Mouse (Mus musculus) liver, embryonic 12.5 days (tissue): Measurements from ENCODE around the gene Ptpru. TPM values are rescaled to one million over a fixed set of nuclear protein-coding genes. Genes with fewer than 3 reads are reported as not detected.
A peak's percentile ranks its signal among the peaks of the same experiment; 100 is the strongest.

ENCODE experiments used
- ATAC-seq: fragments of 200-750 bp; cut with Nextera tagmentation; 2 replicates; pipeline ENCODE4 v1.8.0; 2017; ENCODE audit warnings: moderate number of reproducible peaks, mild to moderate bottlenecking, moderate library complexity
- H3K27ac ChIP-seq: fragments of 300-500 bp; sonication (generic); 2 replicates; pipeline ENCODE4 v1.5.1; 2016; ENCODE audit warnings: mild to moderate bottlenecking
- H3K27me3 ChIP-seq: fragments of 300-500 bp; sonication (generic); replicated peaks from 2 replicates; pipeline ENCODE4 v1.6.1; 2016; ENCODE audit warnings: mild to moderate bottlenecking, moderate library complexity
- H3K36me3 ChIP-seq: fragments of 300-500 bp; sonication (generic); 2 replicates; pipeline ENCODE4 v1.6.1; 2016; ENCODE audit warnings: mild to moderate bottlenecking, moderate library complexity
- H3K4me1 ChIP-seq: fragments of 300-500 bp; sonication (generic); 2 replicates; pipeline ENCODE4 v1.6.1; 2016
- H3K4me2 ChIP-seq: fragments of 300-500 bp; sonication (generic); 2 replicates; pipeline ENCODE4 v1.6.1; 2016; ENCODE audit warnings: mild to moderate bottlenecking, moderate library complexity
- H3K4me3 ChIP-seq: fragments of 300-500 bp; sonication (generic); 2 replicates; pipeline ENCODE4 v1.5.1; 2016; ENCODE audit warnings: mild to moderate bottlenecking, moderate library complexity
- H3K9ac ChIP-seq: fragments of 300-500 bp; sonication (generic); 2 replicates; pipeline ENCODE4 v1.6.1; 2016; ENCODE audit warnings: mild to moderate bottlenecking, moderate library complexity
- H3K9me3 ChIP-seq: fragments of 300-500 bp; sonication (generic); replicated peaks from 2 replicates; pipeline ENCODE4 v1.6.1; 2016; ENCODE audit warnings: mild to moderate bottlenecking, moderate library complexity
- WGBS: fragments of 180-500 bp; shearing (Covaris S2); methylation state at CpG from one replicate; pipeline ENCODE4 v1.1.7; 2016; ENCODE audit not compliant: insufficient replicate concordance; 5-methylcytosine and 5-hydroxymethylcytosine counted together
- polyA plus RNA-seq: library from polyadenylated mRNA; unstranded; fragments of >200 nt; fragmentation: Nextera tagmentation; extraction: Ambion mirVana; gene quantifications from 2 replicates; pipeline ENCODE4 v1.2.1, GENCODE M21; 2016

Ptpru gene
- polyA plus RNA-seq, result 2.7 and 2.8 TPM in 2 replicates

GRCm38 (mm10) chr4:131837872-131838524 is at the start of gene Ptpru:
Gene Ptpru (minus strand): TSS chr4:131838288.
- WGBS, result under 1% methylated on average over 72 of the region's 72 CpGs
- Histone ChIP-seq H3K27me3 (peaks cover 87% of the 10 kb centered on the region), H3K4me3 (peak within 1 kb of the TSS; percentile 64), H3K4me1 (peaks cover 58% of the 10 kb centered on the region), H3K27ac (no peak within 1 kb of the TSS), H3K9me3 (no peaks in the 10 kb centered on the region), H3K4me2 (peak within 1 kb of the TSS; percentile 91), H3K36me3 (no peaks in the 10 kb centered on the region), H3K9ac (peak within 1 kb of the TSS; percentile 71)
- ATAC-seq, result peak; percentile 67

GRCm38 (mm10) chr4:131885376-131885775 is 47.3 kb upstream of the Ptpru start:
- H3K4me3 ChIP-seq, result no peak overlapping the region
- peaks cover 84% of the 10 kb centered on the region for H3K4me1 ChIP-seq
- 83% methylated on average over 6 of the region's 6 CpGs for WGBS
- H3K27ac ChIP-seq, result no peak overlapping the region
- no peak overlapping the region for H3K9ac ChIP-seq
- no peaks in the 10 kb centered on the region for H3K9me3 ChIP-seq
- H3K36me3 ChIP-seq, result peaks cover 60% of the 10 kb centered on the region
- ATAC-seq, result no peak
- no peak overlapping the region for H3K4me2 ChIP-seq
- no peaks in the 10 kb centered on the region for H3K27me3 ChIP-seq

GRCm38 (mm10) chr4:131883571-131883970 is 45.5 kb upstream of the Ptpru start:
- Histone ChIP-seq H3K4me3 (no peak overlapping the region), H3K9ac (no peak overlapping the region), H3K36me3 (peaks cover 45% of the 10 kb centered on the region), H3K27ac (no peak overlapping the region), H3K4me2 (no peak overlapping the region), H3K9me3 (no peaks in the 10 kb centered on the region), H3K27me3 (no peaks in the 10 kb centered on the region), H3K4me1 (peaks cover 77% of the 10 kb centered on the region)
- 73% methylated on average over 6 of the region's 6 CpGs for WGBS
- ATAC-seq, result no peak

GRCm38 (mm10) chr4:131881306-131881705 is 43.2 kb upstream of the Ptpru start:
- peaks cover 75% of the 10 kb centered on the region for H3K4me1 ChIP-seq
- no peaks in the 10 kb centered on the region for H3K27me3 ChIP-seq
- H3K4me3 ChIP-seq, result no peak overlapping the region
- H3K4me2 ChIP-seq, result no peak overlapping the region
- no peak overlapping the region for H3K9ac ChIP-seq
- H3K9me3 ChIP-seq, result no peaks in the 10 kb centered on the region
- H3K27ac ChIP-seq, result peak overlapping the region; percentile 10; the same call in 1 of the 2 replicates
- 84% methylated on average over 7 of the region's 7 CpGs for WGBS
- no peak for ATAC-seq
- H3K36me3 ChIP-seq, result peaks cover 27% of the 10 kb centered on the region

GRCm38 (mm10) chr4:131879692-131880091 is 41.6 kb upstream of the Ptpru start:
- WGBS, result 88% methylated on average over 1 of the region's 1 CpGs

GRCm38 (mm10) chr4:131876836-131877235 is 38.7 kb upstream of the Ptpru start:
- Histone ChIP-seq H3K9ac (no peak overlapping the region), H3K4me3 (no peak overlapping the region), H3K36me3 (no peaks in the 10 kb centered on the region; the same call in 1 of the 2 replicates), H3K27me3 (no peaks in the 10 kb centered on the region), H3K4me2 (peak overlapping the region; percentile 81; the same call in 1 of the 2 replicates), H3K9me3 (no peaks in the 10 kb centered on the region), H3K4me1 (peaks cover 67% of the 10 kb centered on the region), H3K27ac (no peak overlapping the region)
- WGBS, result 55% methylated on average over 2 of the region's 2 CpGs
- no peak for ATAC-seq

More at GRCm38 (mm10) chr4:131879692-131880091, 41.6 kb upstream of the Ptpru start:
- Histone ChIP-seq H3K36me3 (peaks cover 11% of the 10 kb centered on the region), H3K9me3 (no peaks in the 10 kb centered on the region), H3K9ac (no peak overlapping the region), H3K27me3 (no peaks in the 10 kb centered on the region), H3K4me1 (peaks cover 76% of the 10 kb centered on the region), H3K4me3 (no peak overlapping the region), H3K4me2 (no peak overlapping the region), H3K27ac (no peak overlapping the region)
- no peak for ATAC-seq

- H3K27ac ChIP-seq, result no peak overlapping the region
- H3K4me3 ChIP-seq, result peak overlapping the region; percentile 98
- no peak for ATAC-seq
- H3K4me1 ChIP-seq, result peaks cover 57% of the 10 kb centered on the region
- no peaks in the 10 kb centered on the region; the same call in 1 of the 2 replicates for H3K36me3 ChIP-seq
- no peaks in the 10 kb centered on the region for H3K27me3 ChIP-seq
- H3K4me2 ChIP-seq, result peak overlapping the region; percentile 81
- H3K9me3 ChIP-seq, result no peaks in the 10 kb centered on the region
- WGBS, result 30% methylated on average over 3 of the region's 3 CpGs
- H3K9ac ChIP-seq, result peak overlapping the region; percentile 100
Measured at GRCm38 (mm10) chr4:131875242-131875641, 37.2 kb upstream of the Ptpru start.

- ATAC-seq, result no peak
- Histone ChIP-seq H3K27me3 (no peaks in the 10 kb centered on the region), H3K36me3 (peaks cover 1% of the 10 kb centered on the region), H3K27ac (peak overlapping the region; percentile 99), H3K4me2 (peak overlapping the region; percentile 81), H3K4me1 (peaks cover 59% of the 10 kb centered on the region), H3K9ac (peak overlapping the region; percentile 100), H3K9me3 (no peaks in the 10 kb centered on the region), H3K4me3 (peak overlapping the region; percentile 98)
- WGBS, result 2% methylated on average over 11 of the region's 11 CpGs
Measured at GRCm38 (mm10) chr4:131874567-131874966, 36.5 kb upstream of the Ptpru start.

GRCm38 (mm10) chr4:131874169-131874536 is 36.1 kb upstream of the Ptpru start:
- no peaks in the 10 kb centered on the region for H3K27me3 ChIP-seq
- H3K9ac ChIP-seq, result peak overlapping the region; percentile 100
- H3K4me3 ChIP-seq, result peak overlapping the region; percentile 98
- H3K36me3 ChIP-seq, result peaks cover 5% of the 10 kb centered on the region
- H3K4me2 ChIP-seq, result peak overlapping the region; percentile 81
- peak overlapping the region; percentile 99 for H3K27ac ChIP-seq
- peak; percentile 31 for ATAC-seq
- no peaks in the 10 kb centered on the region for H3K9me3 ChIP-seq
- H3K4me1 ChIP-seq, result peaks cover 62% of the 10 kb centered on the region
- WGBS, result under 1% methylated on average over 20 of the region's 20 CpGs

GRCm38 (mm10) chr4:131873293-131874168 is 35.4 kb upstream of the Ptpru start, which contains the start of gene Srsf4:
Gene Srsf4 (plus strand): TSS chr4:131873617.
- under 1% methylated on average over 103 of the region's 116 CpGs for WGBS
- Histone ChIP-seq H3K36me3 (peaks cover 8% of the 10 kb centered on the region), H3K4me2 (peak within 1 kb of the TSS; percentile 81), H3K9ac (peak within 1 kb of the TSS; percentile 100), H3K4me3 (peak within 1 kb of the TSS; percentile 98), H3K27ac (peak within 1 kb of the TSS; percentile 99), H3K27me3 (no peaks in the 10 kb centered on the region), H3K9me3 (no peaks in the 10 kb centered on the region), H3K4me1 (peaks cover 64% of the 10 kb centered on the region)
- peak; percentile 91 for ATAC-seq

- WGBS, result 7% methylated on average over 11 of the region's 11 CpGs
- H3K27me3 ChIP-seq, result no peaks in the 10 kb centered on the region
- 0 out of 2 replicates have a peak, but pooled peaks have one; percentile 19 for ATAC-seq
- H3K4me1 ChIP-seq, result peaks cover 64% of the 10 kb centered on the region
- H3K36me3 ChIP-seq, result peaks cover 8% of the 10 kb centered on the region
- H3K27ac ChIP-seq, result peak overlapping the region; percentile 99
- peak overlapping the region; percentile 100 for H3K9ac ChIP-seq
- no peaks in the 10 kb centered on the region for H3K9me3 ChIP-seq
- peak overlapping the region; percentile 98 for H3K4me3 ChIP-seq
- peak overlapping the region; percentile 81 for H3K4me2 ChIP-seq
Measured at GRCm38 (mm10) chr4:131872672-131873292, 34.7 kb upstream of the Ptpru start.
